Mouse (Mus musculus): ENCODE measurements at regions not wholly inside any gene's neighbourhood (a gene's known extent, or its start where the extent isn't known, plus 50 kb on each side); places are given as distances from the start of the nearest gene placed in this dataset.

GRCm38 (mm10) chr15:67388514-67388913 is 887.8 kb upstream of the Lrrc6 start:
- no peak for TF ChIP-seq CTCF (IDR thresholded peaks at IDR 0.05; ENCODE audit: low read depth, low read length)
- TF ChIP-seq POLR2A (IDR thresholded peaks at IDR 0.05; ENCODE audit: insufficient read depth, low read length) = no peak
- no peak for TF ChIP-seq EP300 (IDR thresholded peaks at IDR 0.05; ENCODE audit: insufficient read depth, low read depth, low read length)

All from ES-Bruce4 (cell line).